Mouse (Mus musculus) kidney, embryonic 14.5 days (tissue): ENCODE measurements around the gene Brms1. TPM values are rescaled to one million over a fixed set of nuclear protein-coding genes. Genes with fewer than 3 reads are reported as not detected.
A peak's percentile ranks its signal among the peaks of the same experiment; 100 is the strongest.

ENCODE experiments used
- ATAC-seq: fragments of 200-750 bp; cut with Nextera tagmentation; 2 replicates; pipeline ENCODE4 v1.8.0; 2017; ENCODE audit warnings: moderate number of reproducible peaks, mild to moderate bottlenecking, moderate TSS enrichment, moderate library complexity; ENCODE audit not compliant: low FRiP score, low TSS enrichment
- H3K27ac ChIP-seq: fragments of 300-500 bp; sonication (generic); 2 replicates; pipeline ENCODE4 v1.5.1; 2014; ENCODE audit warnings: low read depth, mild to moderate bottlenecking, low read length, moderate library complexity, mixed read lengths
- H3K27me3 ChIP-seq: fragments of 300-500 bp; sonication (generic); 2 replicates; pipeline ENCODE4 v1.6.1; 2014; ENCODE audit warnings: mild to moderate bottlenecking, low read length; ENCODE audit not compliant: control insufficient read depth, insufficient read depth
- H3K36me3 ChIP-seq: fragments of 300-500 bp; sonication (generic); 2 replicates; pipeline ENCODE4 v1.6.1; 2014; ENCODE audit warnings: low read length, mixed read lengths; ENCODE audit not compliant: control insufficient read depth, insufficient read depth
- H3K4me1 ChIP-seq: fragments of 300-500 bp; sonication (generic); 2 replicates; pipeline ENCODE4 v1.6.1; 2014; ENCODE audit warnings: low read length, mixed read lengths; ENCODE audit not compliant: control insufficient read depth, insufficient read depth
- H3K4me2 ChIP-seq: fragments of 300-500 bp; sonication (generic); replicated peaks from 2 replicates; pipeline ENCODE4 v1.6.1; 2014; ENCODE audit warnings: low read depth, mild to moderate bottlenecking, low read length
- H3K4me3 ChIP-seq: fragments of 300-500 bp; sonication (generic); 2 replicates; pipeline ENCODE4 v1.5.1; 2014; ENCODE audit warnings: mild to moderate bottlenecking, low read length
- H3K9ac ChIP-seq: fragments of 300-500 bp; sonication (generic); 2 replicates; pipeline ENCODE4 v1.6.1; 2014; ENCODE audit warnings: low read depth, mild to moderate bottlenecking, low read length, moderate library complexity
- H3K9me3 ChIP-seq: fragments of 300-500 bp; sonication (generic); 2 replicates; pipeline ENCODE4 v1.6.1; 2016; ENCODE audit warnings: low read length; ENCODE audit not compliant: control insufficient read depth
- WGBS: fragments of 180-500 bp; shearing (Covaris S2); extraction: QIAGEN DNeasy Blood & Tissue Kit; methylation state at CpG from one replicate; pipeline ENCODE4 v1.1.7; 2014; 5-methylcytosine and 5-hydroxymethylcytosine counted together
- polyA plus RNA-seq: library from polyadenylated mRNA; unstranded; fragments of >200 nt; fragmentation: Nextera tagmentation; extraction: Ambion mirVana; gene quantifications from 2 replicates; pipeline ENCODE4 v1.2.1, GENCODE M21; 2014

The Brms1 gene
- polyA plus RNA-seq, 1 experiment from 2014 or later = 57.5 TPM

DNA sequence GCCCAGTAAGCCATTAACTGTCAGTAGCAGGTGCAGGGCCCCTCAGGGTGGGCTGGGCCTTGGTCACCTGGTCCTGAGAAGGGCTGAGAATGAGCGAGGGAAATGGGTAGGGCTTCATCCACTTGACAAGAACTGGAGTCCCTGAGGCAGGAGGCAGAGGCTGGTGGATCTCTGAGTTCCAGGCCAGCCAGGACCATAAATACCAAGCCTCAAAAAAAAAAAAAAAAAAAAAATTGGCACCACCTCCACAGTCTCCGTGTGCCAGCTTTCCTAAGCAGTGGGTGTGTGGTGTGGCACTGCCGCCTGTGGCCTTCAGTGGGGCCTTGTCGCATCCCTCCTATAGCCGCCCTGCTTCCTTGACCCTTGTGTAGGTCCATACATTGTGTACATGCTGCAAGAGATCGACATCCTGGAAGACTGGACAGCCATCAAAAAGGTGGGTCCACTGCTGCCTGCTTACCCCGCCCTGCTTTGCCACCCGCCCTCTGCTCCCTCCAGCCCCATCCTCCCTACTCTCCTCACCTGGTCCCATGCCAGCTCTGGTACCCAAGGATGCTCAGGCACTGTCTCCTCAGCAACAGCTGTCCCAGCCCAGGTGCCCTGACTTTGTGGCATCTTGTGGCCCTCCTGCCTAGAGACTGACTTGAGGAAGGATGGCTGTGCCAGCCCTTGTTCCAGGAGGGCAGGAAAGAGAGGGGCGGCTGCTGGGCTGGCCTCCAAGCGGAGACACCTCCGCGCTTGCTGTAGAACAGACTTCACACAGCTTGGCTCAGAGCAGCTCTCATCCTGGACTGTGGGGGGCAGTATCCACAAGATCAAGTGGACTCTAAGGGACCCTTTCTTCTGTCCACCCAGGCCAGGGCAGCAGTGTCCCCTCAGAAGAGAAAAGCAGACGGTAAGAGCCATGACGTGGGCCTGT, 7.2 kb downstream of the Brms1 start:
- Histone ChIP-seq H3K4me3 (no peak overlapping the region), H3K27me3 (peaks cover 21% of the 10 kb centered on the region), H3K4me2 (no peak overlapping the region), H3K36me3 (peaks cover 23% of the 10 kb centered on the region), H3K9ac (no peak overlapping the region), H3K9me3 (no peaks in the 10 kb centered on the region), H3K27ac (no peak overlapping the region), H3K4me1 (peaks cover 25% of the 10 kb centered on the region)
- WGBS = 89% methylated on average over 14 of the region's 14 CpGs
- ATAC-seq = no peak

DNA sequence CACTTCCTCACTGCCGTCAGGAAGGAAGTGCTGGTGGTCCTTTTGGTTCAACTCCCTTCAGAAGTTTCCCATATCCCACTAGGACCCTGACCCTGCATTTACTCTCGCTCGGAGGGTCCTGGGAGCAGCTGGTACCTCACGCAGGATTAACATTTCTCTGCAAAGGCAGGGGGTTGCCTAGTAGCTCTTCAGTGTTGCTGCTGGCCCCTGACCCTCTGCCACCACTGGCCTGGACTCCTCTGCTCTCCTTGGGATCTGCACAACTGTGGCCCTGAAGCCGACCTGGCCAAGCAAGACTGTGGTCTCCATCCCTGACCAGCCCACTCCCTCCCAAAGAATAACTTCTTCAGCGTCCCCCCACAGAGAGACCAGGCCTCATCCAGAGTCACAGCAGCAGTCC, 8.2 kb downstream of the Brms1 start:
- no peak overlapping the region for H3K9ac ChIP-seq
- H3K4me2 ChIP-seq = no peak overlapping the region
- peaks cover 25% of the 10 kb centered on the region for H3K4me1 ChIP-seq
- no peak overlapping the region for H3K27ac ChIP-seq
- H3K4me3 ChIP-seq = no peak overlapping the region
- peaks cover 23% of the 10 kb centered on the region for H3K36me3 ChIP-seq
- H3K9me3 ChIP-seq = no peaks in the 10 kb centered on the region
- peaks cover 25% of the 10 kb centered on the region for H3K27me3 ChIP-seq
- WGBS = 85% methylated on average over 6 of the region's 6 CpGs
- no peak for ATAC-seq

DNA sequence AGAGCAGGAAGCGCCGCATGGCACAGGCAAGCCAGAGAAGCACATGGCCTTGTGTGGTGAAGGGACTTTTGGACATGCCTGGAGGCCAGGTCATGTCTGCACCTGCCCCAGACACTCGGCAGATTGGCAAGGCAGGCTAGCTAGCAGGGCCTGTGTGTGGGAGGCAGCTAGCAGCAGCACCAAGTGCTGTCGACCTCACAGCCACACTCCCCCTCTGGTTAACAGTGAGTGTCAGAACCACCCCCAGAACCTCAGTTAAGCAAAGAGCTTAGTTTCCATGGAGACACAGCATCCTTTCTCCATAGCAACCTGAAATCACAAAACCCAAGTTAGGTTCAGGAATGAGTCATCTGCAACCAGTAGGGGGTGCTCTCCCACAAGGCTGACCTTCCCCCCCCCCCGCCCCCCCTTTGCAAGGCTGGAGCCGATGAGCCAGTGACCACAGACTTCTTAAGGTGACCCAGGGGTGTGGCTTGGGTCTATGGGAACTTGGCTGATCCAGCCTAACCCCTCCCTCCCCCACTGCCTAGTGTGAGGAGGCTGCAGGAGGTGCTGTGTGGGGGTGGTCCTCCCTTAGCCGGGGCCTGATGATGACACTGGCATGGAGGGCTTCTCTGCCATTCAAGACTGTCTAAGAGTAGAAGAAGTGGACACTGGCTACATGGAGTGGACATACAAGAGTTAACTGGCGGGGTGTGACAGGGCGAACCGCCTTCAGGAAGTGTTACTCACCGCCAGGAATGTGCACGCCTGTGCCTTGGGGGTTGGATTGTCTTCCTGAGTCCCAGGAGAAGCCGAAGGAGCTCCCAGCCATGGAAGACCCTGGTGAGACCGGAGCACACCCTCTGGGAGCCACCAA, 9.1 kb downstream of the Brms1 start, which contains the start of gene Rin1:
Gene Rin1 (plus strand): TSS at position 435 of the 859 bp plus-strand sequence.
- H3K9ac ChIP-seq = peak within 1 kb of the TSS; percentile 44; the same call in 1 of the 2 replicates
- peaks cover 25% of the 10 kb centered on the region for H3K4me1 ChIP-seq
- peak within 1 kb of the TSS; percentile 29; the same call in 1 of the 2 replicates for H3K4me3 ChIP-seq
- H3K27ac ChIP-seq = no peak within 1 kb of the TSS
- ATAC-seq = peak; percentile 38
- H3K36me3 ChIP-seq = peaks cover 23% of the 10 kb centered on the region
- H3K27me3 ChIP-seq = peaks cover 25% of the 10 kb centered on the region
- no peaks in the 10 kb centered on the region for H3K9me3 ChIP-seq
- WGBS = 13% methylated on average over 14 of the region's 14 CpGs
- peak within 1 kb of the TSS; percentile 36 for H3K4me2 ChIP-seq

- Histone ChIP-seq H3K27me3 (peaks cover 25% of the 10 kb centered on the region), H3K9ac (peak overlapping the region; percentile 44; the same call in 1 of the 2 replicates), H3K4me2 (peak overlapping the region; percentile 36), H3K4me1 (peaks cover 26% of the 10 kb centered on the region), H3K9me3 (no peaks in the 10 kb centered on the region), H3K36me3 (peaks cover 23% of the 10 kb centered on the region), H3K27ac (no peak overlapping the region), H3K4me3 (peak overlapping the region; percentile 29; the same call in 1 of the 2 replicates)
- WGBS = 13% methylated on average over 17 of the region's 17 CpGs
- peak; percentile 13; the same call in 1 of the 2 replicates for ATAC-seq
Observed at GRCm38 (mm10) chr19:5051031-5051430, 9.9 kb downstream of the Brms1 start.

- no peak for ATAC-seq
- Histone ChIP-seq H3K27ac (no peak overlapping the region), H3K4me3 (peak overlapping the region; percentile 29; the same call in 1 of the 2 replicates), H3K9me3 (no peaks in the 10 kb centered on the region), H3K4me1 (peaks cover 30% of the 10 kb centered on the region), H3K27me3 (peaks cover 25% of the 10 kb centered on the region), H3K36me3 (peaks cover 18% of the 10 kb centered on the region), H3K9ac (peak overlapping the region; percentile 24; the same call in 1 of the 2 replicates), H3K4me2 (peak overlapping the region; percentile 36)
- whole genome bisulfite sequencing = 49% methylated on average over 3 of the region's 3 CpGs
Observed at GRCm38 (mm10) chr19:5051515-5051914, 10.4 kb downstream of the Brms1 start.

- Histone ChIP-seq H3K4me3 (no peak overlapping the region), H3K36me3 (peaks cover 11% of the 10 kb centered on the region; the same call in 1 of the 2 replicates), H3K27ac (no peak overlapping the region), H3K27me3 (peaks cover 25% of the 10 kb centered on the region), H3K9ac (0 out of 2 replicates have a peak overlapping the region, but pooled peaks have one; percentile 12), H3K9me3 (no peaks in the 10 kb centered on the region), H3K4me1 (peaks cover 36% of the 10 kb centered on the region), H3K4me2 (peak overlapping the region; percentile 15)
- no peak for ATAC-seq
- 28% methylated on average over 25 of the region's 25 CpGs for whole genome bisulfite sequencing
Observed at GRCm38 (mm10) chr19:5052166-5052822, 11.1 kb downstream of the Brms1 start.

GRCm38 (mm10) chr19:5052853-5053252, 11.7 kb downstream of the Brms1 start:
- H3K27ac ChIP-seq = no peak overlapping the region
- no peak overlapping the region for H3K4me2 ChIP-seq
- no peak overlapping the region for H3K9ac ChIP-seq
- peaks cover 9% of the 10 kb centered on the region; the same call in 1 of the 2 replicates for H3K36me3 ChIP-seq
- peaks cover 36% of the 10 kb centered on the region for H3K4me1 ChIP-seq
- ATAC-seq = no peak
- H3K27me3 ChIP-seq = peaks cover 25% of the 10 kb centered on the region
- no peak overlapping the region for H3K4me3 ChIP-seq
- H3K9me3 ChIP-seq = no peaks in the 10 kb centered on the region
- 60% methylated on average over 17 of the region's 17 CpGs for WGBS

DNA sequence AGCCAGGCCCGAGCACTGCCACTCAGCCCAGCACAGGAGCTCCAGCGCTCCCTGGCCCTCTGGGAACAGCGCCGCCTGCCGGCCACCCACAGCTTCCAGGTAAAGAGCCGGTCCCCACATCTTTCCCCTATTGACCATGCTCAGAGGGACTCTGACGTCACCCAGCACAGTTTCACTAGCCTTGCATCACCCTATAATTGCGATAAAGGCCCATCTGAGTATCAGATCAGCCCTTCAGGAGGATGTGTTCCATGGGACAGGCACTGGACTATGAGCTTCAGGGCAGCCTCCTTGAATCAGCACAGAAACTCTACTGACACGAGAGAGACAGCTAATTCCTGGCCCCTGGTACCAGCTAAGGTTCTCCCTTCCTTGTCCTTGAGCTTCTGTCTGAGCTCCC, 12.8 kb downstream of the Brms1 start:
- Histone ChIP-seq H3K9ac (no peak overlapping the region), H3K4me2 (no peak overlapping the region), H3K4me3 (no peak overlapping the region), H3K36me3 (peaks cover 3% of the 10 kb centered on the region; the same call in 1 of the 2 replicates), H3K27me3 (peaks cover 25% of the 10 kb centered on the region), H3K27ac (no peak overlapping the region), H3K9me3 (no peaks in the 10 kb centered on the region), H3K4me1 (peaks cover 46% of the 10 kb centered on the region)
- no peak for ATAC-seq
- 18% methylated on average over 9 of the region's 9 CpGs for WGBS
